Mouse (Mus musculus) fat pad, adult 2 months (tissue): ENCODE measurements around the gene Pacs1.
A peak's percentile ranks its signal among the peaks of the same experiment; 100 is the strongest.
"Not testable (repeated sequence)": the region's sequence is repeated elsewhere in the genome, so short reads cannot be mapped to it uniquely, and the experiment has no call there.

Source experiments
- DNase-seq: peaks from one replicate; pipeline ENCODE4 v3.0.0-alpha.2; 2011; ENCODE audit warnings: low read depth, low spot score; ENCODE audit errors: extremely low read depth

Pacs1 gene

DNA sequence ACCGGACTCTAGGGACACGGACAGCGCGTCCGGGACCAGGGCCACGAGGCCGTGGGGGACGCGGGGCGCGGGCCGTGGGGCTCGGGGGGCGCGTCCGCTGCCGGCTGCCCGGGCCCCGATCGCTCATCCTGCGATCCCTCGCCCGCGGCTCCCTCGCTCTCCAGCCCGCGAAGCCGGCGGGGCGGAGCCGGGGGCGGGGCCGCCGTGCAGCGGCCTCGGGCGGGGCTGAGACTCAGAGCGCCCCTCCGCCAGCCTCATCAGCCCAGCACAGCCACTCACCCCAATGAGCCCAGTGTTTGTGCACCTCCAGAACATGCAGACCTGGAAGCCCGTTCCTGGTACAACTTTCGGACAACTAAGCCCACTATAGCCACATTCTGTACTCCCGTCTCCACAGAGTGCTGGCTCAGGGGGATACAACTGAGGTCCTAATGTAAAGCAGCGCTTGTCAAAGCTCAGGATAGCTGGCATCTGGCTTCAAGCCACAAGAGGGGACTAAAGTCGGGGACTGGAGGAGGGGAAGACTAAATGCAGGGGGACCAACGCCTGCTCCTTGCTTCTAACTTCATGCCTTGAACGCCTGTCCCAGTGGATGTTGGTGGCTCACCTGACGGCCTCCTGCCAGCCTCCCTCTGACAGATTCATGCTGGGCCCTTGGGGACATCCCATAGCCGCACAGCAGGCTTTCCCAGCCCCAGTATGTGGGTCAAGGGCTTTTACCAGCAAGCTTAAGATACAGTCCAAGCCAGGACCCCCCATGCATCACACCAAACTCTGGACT lies 174.4 kb downstream of the Pacs1 start, which contains the start of gene Cnih2:
TSS of gene Cnih2 (minus strand) at position 159 of the 781 bp plus-strand sequence.
- no peak for DNase-seq

DNA sequence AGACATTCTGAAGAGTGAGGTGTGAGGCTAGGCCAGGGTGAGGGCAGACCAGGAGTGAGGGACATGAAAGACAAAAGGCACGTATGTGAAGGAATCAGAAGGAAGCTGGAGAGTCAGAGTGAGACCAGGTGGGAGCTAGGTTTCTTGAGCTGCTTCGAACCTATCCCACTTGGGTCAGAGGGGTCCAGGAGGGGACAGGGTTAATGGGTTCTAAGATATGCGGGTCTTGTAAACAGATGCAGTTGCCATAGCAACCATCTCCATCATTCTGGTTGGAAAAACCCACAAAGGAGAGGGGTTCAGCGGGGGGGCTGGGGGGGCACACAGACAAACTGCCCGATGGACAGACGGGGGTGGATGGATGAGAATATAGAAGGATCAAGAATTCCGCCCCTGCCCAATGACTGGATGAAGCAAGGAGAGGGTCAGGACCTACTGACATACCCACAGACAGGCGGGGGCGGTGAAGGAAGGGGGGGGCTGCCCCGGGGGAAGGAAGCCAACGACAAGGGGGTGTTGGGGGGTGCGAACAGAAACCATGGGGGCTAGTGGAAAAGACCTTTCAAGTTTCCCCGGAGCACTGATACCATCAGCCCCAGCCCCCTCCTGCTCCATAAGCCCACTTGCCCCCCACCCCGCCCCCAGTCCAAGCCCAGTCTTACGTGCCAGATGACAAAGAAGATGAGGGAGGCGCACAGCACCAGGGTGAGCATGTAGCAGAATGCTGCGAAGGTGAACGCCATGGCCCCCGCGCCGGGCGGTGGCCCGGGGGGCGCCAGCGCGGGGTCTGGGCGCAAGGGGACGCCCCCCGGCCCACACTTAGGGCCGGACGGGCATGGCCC lies 175.2 kb downstream of the Pacs1 start:
- no peak for DNase-seq

DNA sequence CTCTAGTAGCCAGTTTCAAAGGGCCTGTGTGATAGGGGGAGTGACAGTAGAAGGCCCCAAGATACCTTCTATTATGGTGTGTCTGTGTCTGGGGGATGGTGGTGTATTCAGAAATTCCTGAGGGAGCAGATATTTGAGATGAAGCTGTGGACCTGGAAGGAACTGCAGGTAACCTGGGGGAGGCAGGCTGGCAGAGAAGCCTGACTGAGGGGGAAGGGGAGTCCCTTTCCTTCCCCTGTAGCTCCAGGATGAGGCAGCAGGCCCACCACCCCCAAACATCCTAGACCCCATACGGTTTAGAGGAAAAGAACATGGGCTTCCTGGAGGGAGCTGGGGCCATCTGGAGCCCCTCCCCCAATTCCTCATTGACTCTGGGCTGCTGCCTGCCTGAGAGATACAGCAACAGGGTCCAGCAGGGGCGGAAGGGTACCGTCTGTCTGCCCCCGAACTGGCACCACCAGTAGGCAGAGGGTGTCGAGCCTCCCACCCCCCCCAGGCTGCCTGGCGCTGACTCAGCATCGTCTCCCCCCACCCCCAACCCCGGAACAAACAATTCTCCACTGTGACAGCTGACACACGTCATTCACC lies 176.9 kb downstream of the Pacs1 start:
- no peak for DNase-seq

DNA sequence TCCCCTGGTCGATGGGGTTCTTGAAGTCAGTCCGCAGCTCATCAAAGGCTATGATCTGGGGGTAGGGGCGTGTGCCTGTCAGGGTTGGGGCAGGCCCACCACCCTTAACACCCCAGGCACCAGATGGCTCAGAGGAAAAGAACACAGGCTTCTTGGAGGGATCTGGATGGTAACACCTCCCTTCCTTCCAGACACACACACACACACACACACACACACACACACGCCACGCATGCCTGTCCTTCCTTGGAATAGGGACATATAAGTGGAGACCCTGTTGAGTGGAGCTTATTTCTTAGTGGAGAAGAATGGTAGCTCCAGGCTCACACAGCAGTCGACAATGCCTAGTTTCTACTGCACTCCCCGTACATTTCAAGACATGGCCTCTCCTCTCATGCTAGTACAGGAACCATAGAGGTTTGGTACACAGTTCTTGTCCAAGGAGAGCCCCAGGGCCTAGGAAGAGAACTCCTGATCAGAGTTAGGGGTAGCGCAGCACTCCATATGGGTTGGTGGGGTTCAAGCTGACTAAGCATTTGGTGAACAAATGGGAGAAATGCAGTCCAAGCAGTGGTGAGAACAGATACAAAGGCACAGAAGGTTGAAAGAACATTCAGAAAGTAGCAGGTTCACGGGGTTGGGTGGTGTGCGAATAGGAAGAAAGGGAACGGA lies 178.0 kb downstream of the Pacs1 start:
- no peak for DNase-seq

DNA sequence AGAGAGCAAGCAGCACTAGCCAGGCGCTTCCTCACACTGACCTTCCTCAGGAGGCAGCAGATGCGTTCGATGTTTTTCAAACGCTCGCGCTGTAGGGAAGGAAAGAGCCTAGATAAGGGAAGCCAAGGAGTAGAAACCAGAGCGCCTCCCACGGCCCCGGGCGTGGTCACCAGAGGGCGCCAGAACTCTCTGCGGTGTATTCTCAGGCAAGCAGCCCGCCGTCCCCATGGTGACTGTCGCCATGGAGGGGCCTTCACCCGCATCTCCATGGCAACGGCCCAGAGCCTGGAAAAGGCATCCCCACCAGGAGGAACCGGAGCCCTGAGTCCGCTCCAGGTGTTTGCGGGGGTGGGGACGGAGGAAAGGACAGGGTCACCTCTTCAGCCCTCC lies 178.7 kb downstream of the Pacs1 start:
- no peak for DNase-seq

DNA sequence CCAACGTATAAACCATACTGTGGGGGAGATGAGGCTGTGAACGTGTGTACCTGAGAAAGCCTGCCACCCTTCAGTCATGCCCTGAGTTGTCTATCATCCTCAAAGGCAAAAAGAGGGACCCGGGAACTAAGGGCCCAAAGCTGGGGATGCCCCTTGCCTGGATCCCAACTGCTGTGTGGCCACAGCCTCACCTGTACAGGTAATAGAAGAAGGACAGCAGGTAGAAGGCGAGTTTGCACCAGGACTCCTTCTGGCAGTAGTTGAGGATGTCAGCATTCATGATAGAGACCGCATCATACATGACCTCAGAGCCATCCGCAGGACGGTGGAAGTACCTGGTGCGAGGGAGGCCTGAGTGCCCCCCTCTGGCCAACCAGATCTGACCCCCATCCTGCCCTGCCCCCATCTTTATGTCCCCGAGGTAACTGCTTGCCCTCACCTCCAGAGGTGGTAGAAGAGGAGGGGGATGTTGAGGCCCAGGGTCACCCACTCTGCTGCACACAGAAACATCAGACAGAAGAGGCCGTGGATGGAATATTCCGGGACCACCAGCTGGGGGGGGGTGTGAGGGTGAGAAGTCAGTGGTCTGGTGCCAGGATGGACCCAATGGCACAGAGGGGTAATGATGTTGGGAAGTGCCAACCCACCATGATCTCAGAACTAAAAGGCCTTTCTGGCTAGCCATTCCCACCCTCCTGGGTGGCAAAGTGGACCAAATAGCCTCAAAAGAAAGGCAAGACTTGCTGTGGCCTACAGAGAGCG lies 179.3 kb downstream of the Pacs1 start:
- DNase-seq = no peak

DNA sequence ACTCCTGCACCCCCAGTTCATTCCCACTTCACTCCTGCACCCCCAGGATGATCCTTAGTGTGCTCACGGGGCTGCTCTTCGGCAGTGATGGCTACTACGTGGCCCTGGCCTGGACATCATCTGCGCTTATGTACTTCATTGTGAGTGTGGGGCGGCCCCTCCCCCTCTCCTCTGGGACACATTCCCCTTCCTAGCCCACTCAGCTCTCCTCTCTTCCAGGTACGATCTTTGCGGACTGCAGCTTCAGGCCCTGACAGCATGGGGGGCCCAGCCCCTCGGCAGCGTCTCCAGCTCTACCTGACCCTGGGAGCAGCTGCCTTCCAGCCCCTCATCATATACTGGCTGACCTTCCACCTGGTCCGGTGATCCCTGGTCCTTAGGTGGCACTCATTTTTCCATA lies 180.8 kb downstream of the Pacs1 start:
- no peak for DNase-seq

DNA sequence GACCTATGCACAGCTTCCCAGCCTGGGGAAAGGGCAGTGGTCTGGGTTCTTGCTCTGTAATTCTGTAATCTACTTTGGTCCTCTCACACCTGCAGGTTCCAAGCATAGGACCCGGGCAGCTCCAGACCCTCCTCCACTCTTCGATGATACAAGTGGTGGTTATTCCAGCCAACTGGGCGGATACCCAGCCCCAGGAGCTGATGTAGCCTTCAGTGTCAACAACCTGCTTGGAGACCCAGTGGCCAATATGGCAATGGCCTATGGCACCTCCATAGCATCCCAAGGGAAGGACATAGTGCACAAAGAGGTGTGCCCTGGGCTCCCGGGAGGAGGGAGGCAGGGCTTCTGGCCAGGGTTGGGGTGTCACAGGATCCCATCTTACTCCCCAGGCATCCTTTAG lies 183.6 kb downstream of the Pacs1 start:
- no peak for DNase-seq

DNA sequence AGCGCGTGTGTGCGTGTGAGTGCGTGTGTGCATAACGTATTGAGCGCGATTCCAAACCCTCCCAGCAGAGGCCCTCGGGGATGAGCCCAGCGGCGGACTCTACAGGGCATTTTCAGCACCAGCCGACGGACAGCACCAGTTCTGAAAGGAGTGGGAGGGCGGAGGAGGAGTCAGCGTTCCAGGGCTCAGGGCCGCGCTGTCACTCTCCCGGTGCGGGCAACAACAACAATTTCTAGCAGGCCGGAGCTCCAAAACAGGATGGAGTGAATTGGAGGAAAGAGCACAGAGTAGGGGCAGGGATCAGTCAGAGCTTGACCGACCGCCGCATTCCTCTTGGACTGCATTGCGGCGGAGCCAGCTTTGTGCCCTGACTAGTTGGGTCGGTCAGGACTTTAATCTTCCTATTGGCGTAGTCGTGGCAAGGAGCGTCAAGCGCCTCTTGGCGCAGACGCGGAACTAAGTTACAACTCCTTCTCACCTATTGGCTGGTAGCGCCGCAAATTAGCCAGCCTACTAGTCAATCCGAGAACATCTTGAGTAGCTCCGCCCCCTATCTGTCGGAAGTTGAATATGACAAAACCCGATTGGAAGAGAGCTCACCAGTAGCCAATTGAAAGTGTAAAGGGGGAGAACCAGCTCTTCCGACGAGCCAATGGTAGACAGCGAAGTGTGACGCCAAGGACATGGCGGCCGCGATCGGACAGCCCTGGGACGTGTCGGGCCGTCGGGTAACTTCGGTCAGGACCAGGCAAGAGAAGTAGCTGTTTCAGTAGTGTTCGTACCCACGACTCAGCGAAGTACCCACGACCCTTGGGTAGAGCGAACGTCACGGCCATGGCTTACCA lies 184.8 kb downstream of the Pacs1 start, which contains the start of gene Yif1a:
TSS of gene Yif1a (plus strand) at position 655 of the 845 bp plus-strand sequence.
- DNase-seq = peak; percentile 99

DNA sequence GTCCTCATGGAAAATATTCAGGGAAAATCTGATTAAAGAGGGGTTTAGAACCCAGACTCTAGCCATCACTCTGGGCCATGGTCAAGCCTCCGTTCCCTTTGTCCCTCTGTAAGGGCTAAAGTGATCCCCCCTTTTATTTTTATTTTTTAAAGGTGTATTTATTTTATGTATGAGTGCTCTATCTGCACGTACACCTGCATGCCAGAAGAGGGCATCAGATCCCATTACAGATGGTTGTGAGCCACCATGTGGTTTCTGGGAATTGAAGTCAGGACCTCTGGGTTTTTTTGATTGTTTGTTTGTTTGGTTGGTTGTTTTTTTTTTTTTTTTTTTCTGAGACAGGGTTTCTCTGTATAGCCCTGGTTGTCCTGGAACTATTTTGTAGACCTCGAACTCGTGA lies 186.4 kb downstream of the Pacs1 start:
- not testable (repeated sequence) for DNase-seq

DNA sequence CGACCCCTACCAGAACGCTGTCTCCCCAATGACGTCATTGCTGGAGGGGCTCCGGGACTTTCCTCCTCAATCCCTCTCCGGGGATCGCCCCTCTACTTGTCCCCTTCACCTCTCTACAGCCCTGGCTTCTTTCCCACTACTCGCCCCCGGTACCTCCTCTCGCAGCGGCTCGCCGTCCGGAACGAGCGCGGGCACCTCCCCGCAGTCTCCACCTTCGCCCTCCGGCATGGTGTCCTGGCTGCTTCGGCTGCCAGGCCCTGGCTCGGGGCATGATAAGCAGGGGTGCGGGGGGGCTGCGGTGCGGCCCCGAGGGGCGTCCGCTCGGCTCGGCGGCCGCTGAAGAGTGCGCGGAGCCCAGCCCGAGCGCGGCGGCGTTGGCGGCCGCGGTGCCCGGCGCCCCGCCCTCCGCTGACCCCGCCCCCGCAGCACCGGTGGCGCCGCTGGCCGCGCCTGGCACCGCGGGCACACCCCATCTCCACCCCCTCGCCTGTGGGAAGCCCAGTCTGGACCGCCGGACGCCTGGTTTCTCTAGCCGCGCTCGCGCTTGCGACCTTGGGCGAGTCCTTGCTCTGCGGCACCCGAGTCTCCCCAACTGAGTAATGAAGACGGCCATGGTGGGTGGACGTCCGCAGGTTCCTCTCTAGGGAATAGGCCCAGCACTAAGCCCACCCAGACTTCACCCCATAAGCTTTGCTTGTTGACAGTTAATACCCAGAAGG lies 187.6 kb downstream of the Pacs1 start, which contains the start of gene Tmem151a:
TSS of gene Tmem151a (minus strand) at position 387 of the 719 bp plus-strand sequence.
- DNase-seq = no peak

DNA sequence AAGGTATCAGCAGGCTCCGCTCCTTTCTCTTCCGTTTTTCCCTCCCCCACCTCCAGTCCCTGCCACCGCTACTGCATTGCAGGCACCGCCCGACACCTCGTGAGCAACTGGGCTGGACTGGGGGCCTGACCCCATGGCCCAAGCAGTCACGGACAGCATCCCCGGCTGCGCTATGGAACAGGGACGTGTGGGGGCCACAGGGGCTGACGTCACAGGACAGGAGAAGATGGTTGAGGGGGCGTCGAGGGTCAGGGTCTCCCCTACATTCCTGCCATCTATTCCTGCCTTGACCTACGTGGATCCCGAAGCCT lies 188.1 kb downstream of the Pacs1 start:
- DNase-seq = no peak

DNA sequence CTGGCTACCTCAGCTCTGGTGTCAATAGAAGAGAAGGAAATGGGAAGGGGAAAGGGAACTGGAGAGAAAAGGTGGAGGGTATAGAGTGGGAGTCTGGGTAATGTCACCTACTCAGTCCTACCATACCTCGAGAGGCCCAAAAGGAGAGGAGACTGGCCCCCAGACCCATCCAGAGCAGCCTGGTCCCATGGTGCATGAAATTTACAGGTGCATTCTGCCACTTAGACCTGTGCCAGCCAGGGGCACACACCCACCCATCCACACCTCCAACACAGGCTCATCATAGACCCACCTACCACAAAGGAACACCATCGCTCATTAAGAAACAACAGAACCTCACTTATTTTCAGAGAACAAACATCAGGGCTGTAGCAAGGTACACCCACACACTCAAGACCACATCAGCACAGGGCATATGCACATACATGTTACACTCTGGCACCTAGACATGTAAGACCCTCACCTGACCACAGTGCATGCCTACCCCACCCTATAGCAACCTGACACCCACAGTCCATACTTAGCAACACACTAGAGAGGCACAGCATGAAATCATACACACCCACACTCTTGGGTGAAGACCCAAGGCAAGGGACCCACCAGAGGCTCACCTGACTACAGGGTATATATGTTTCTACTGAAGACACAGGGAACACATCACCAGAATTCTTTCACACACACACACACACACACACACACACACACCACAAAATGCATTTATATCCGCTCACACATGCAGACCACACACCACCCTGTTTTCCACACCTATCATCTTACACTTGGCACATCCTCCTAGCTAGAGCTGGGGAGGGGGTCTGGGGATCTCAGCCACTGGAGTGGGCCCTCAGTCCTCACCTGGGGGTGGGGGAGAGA lies 188.7 kb downstream of the Pacs1 start:
- DNase-seq = no peak
